Mouse (Mus musculus): Measurements from ENCODE around the gene Ubtd2. TPM values are rescaled to one million over a fixed set of nuclear protein-coding genes. Genes with fewer than 3 reads are reported as not detected.

Ubtd2 gene
- polyA plus RNA-seq, 1 experiment from 2014 or later = 28.8 TPM

DNA sequence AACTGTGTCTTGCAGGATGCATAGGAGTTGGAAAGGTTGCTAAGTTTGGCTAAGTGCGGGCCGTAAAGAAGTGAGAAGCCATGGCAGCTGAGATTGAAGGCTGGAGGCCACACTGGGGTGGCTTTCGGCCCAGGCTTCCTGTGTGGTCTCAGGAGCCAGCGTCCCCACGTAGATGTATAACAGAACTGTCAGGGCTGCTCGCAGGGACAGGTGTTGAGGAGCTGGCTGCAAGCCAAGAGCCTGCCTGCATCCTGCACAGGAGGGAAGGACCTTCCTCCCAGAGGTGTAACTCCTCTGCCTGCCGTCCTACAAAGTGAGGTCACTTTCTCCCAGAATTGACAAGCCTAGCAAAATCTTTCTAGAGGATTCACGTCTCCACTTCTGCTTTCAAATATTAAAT lies 103.5 kb downstream of the Ubtd2 start:
- DNase-seq (ENCODE audit: low spot score) (no peak), ATAC-seq (replicated peaks; ENCODE audit: low FRiP score, low read depth) (no peak)
- no peaks in the 10 kb centered on the region for H3K27me3 ChIP-seq (ENCODE audit: insufficient read depth, low read length)
- H3K27ac ChIP-seq = no peak overlapping the region
- no peaks in the 10 kb centered on the region for H3K9me3 ChIP-seq (replicated peaks; ENCODE audit: low read length)
- no peak for TF ChIP-seq CTCF (IDR thresholded peaks at IDR 0.05; ENCODE audit: low read depth)
- H3K9ac ChIP-seq (ENCODE audit: low read depth, low read length) = no peak overlapping the region
- peaks cover 9% of the 10 kb centered on the region for H3K4me1 ChIP-seq (replicated peaks; ENCODE audit: insufficient read depth, low read length)
- no peak overlapping the region for H3K4me2 ChIP-seq (ENCODE audit: low read length)
- H3K4me3 ChIP-seq (replicated peaks; ENCODE audit: low read depth, low read length) = no peak overlapping the region
- H3K36me3 ChIP-seq (ENCODE audit: insufficient read depth, low read length) = no peaks in the 10 kb centered on the region
- 27% methylated on average over 8 of the region's 8 CpGs for WGBS

DNA sequence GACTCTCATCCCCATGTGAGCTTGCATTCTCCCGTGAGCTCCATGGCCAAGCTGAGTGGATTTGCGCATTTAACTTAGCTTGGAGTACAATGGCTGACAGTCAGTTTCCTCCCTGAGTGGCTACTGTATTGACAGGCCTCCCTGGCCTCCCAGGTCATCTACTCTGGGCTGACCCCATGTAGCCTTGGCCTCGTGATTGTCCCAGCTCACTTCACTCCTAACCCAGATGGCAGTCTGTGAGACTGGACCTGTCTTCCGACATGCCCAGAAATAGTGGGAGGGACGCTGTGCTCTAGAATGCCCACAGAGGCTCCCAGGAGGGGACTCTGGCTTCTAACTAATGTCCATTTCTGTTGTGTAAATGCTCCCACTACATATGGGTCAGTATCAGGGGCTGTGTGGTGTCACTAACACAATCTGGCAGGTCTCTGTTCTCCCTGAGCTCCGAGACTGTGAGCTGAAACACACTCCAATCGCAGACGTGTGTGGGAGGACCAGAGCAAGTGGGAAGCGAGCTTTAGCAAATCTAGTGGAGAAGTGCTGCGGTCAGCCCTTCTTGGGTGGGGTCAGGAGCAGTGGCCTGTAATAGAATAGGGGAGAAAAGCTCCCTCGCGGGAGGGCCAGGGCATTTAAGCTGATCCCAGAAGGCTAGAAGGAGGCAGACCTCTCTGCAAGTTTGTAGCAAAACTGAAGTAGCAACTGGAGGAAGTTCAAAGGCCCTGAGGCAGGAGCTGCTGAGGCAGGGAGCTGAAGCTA lies 105.0 kb downstream of the Ubtd2 start:
- no peak overlapping the region for H3K27ac ChIP-seq
- no peak overlapping the region for H3K9ac ChIP-seq (ENCODE audit: low read depth, low read length)
- ATAC-seq (replicated peaks; ENCODE audit: low FRiP score, low read depth) (no peak), DNase-seq (ENCODE audit: low spot score) (no peak)
- no peaks in the 10 kb centered on the region for H3K27me3 ChIP-seq (ENCODE audit: insufficient read depth, low read length)
- no peak overlapping the region for H3K4me3 ChIP-seq (replicated peaks; ENCODE audit: low read depth, low read length)
- 62% methylated on average over 12 of the region's 12 CpGs for WGBS
- no peaks in the 10 kb centered on the region for H3K9me3 ChIP-seq (replicated peaks; ENCODE audit: low read length)
- no peak for TF ChIP-seq CTCF (IDR thresholded peaks at IDR 0.05; ENCODE audit: low read depth)
- peaks cover 6% of the 10 kb centered on the region; the same call in 1 of the 2 replicates for H3K4me1 ChIP-seq (replicated peaks; ENCODE audit: insufficient read depth, low read length)
- H3K36me3 ChIP-seq (ENCODE audit: insufficient read depth, low read length) = no peaks in the 10 kb centered on the region
- H3K4me2 ChIP-seq (ENCODE audit: low read length) = no peak overlapping the region

DNA sequence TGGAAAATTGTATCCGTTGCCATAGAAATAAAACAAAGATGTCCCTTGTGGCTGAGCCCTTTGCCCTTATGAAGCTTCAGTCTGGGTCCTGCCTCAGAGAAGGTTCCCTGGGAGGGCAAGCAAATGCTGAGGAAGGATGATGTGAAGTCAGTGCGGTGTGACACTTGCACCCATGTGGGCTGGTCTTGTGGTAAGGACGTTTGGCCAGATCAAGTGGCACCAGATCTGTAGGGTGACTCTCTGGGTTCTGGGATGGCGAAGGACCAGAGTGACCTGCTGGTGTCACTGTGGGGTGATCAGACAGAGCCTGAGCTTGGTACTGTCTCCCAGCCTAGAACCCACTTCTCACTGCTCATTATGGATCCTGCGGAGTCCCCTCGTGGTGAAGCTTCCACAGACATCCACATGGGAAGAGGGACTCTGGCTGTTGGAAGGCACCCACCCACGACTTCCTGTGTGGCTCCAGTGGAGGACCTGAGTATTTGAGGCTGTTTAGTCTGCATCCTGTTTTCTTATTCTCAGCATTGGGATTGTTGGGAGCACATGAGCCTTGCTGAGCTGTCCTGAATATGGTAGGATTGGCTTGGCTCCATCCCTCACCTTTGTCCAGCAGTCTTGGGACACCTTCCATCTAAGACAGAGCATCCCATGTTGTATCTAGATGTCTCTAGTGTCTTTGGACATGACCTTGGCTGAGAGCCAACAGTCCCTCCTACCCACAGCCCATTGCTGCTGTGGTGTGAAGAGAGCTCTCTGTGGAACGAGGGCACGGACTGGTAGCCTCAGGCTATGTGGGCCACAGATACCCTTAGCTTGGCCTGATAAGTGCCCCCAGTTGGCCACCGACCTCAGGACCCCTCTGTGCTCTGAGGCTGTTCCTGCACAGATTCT lies 106.5 kb downstream of the Ubtd2 start:
- Histone ChIP-seq H3K36me3 (ENCODE audit: insufficient read depth, low read length) (no peaks in the 10 kb centered on the region), H3K4me2 (ENCODE audit: low read length) (no peak overlapping the region), H3K27ac (0 out of 2 replicates have a peak overlapping the region, but pooled peaks have one; percentile 6), H3K4me1 (replicated peaks; ENCODE audit: insufficient read depth, low read length) (peaks cover 6% of the 10 kb centered on the region; the same call in 1 of the 2 replicates), H3K27me3 (ENCODE audit: insufficient read depth, low read length) (no peaks in the 10 kb centered on the region), H3K9me3 (replicated peaks; ENCODE audit: low read length) (no peaks in the 10 kb centered on the region), H3K4me3 (replicated peaks; ENCODE audit: low read depth, low read length) (no peak overlapping the region), H3K9ac (ENCODE audit: low read depth, low read length) (no peak overlapping the region)
- ATAC-seq (replicated peaks; ENCODE audit: low FRiP score, low read depth) (no peak; the same call in 1 of the 2 replicates), DNase-seq (ENCODE audit: low spot score) (no peak)
- WGBS = 78% methylated on average over 10 of the region's 10 CpGs
- peak; percentile 14; the same call in 1 of the 2 replicates for TF ChIP-seq CTCF (IDR thresholded peaks at IDR 0.05; ENCODE audit: low read depth)

DNA sequence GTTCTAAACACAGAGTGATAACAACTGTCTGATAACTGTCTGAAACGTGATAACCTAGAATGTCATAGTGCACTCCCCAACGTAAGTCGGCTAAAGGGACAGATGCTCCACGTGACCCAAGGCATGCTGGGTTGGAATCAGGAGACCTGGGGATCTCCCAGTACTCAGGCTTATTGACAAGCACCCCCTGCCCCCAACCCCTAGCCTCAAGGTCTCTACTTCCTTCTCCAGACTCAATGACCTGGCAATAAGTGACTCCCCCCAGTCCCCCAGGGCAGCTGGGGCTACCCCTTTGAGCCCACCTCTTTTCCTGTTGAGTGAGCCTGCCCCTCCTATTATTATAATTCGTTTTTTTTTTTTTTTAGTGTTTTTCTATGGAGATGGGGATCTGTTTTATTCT lies 107.5 kb downstream of the Ubtd2 start:
- no peak for TF ChIP-seq CTCF (IDR thresholded peaks at IDR 0.05; ENCODE audit: low read depth)
- no peak overlapping the region for H3K9ac ChIP-seq (ENCODE audit: low read depth, low read length)
- no peaks in the 10 kb centered on the region for H3K36me3 ChIP-seq (ENCODE audit: insufficient read depth, low read length)
- H3K27me3 ChIP-seq (ENCODE audit: insufficient read depth, low read length) = no peaks in the 10 kb centered on the region
- DNase-seq (ENCODE audit: low spot score) (no peak), ATAC-seq (replicated peaks; ENCODE audit: low FRiP score, low read depth) (no peak)
- no peak overlapping the region for H3K4me2 ChIP-seq (ENCODE audit: low read length)
- no peaks in the 10 kb centered on the region for H3K9me3 ChIP-seq (replicated peaks; ENCODE audit: low read length)
- WGBS = 61% methylated on average over 5 of the region's 5 CpGs
- peaks cover 6% of the 10 kb centered on the region; the same call in 1 of the 2 replicates for H3K4me1 ChIP-seq (replicated peaks; ENCODE audit: insufficient read depth, low read length)
- H3K27ac ChIP-seq = no peak overlapping the region
- H3K4me3 ChIP-seq (replicated peaks; ENCODE audit: low read depth, low read length) = no peak overlapping the region

DNA sequence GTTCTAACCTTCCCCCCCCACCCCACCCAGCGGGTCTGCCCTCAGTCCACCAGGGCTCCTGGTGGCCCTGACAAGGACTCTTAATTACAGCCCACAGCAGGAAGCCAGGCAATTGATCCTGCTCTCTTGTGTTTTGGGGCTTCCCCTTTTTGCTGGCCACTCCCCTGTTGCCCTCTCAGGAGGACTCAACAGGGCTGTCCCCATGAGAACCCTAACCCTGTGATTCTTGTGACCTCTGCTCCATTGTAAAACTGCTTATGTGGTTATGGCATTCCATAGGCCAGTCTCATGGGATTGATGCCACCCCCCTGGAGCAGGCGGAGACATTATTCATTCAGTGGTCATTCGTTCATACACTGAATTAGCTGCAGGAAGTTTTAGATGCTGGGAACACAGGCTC lies 108.5 kb downstream of the Ubtd2 start:
- Histone ChIP-seq H3K4me3 (replicated peaks; ENCODE audit: low read depth, low read length) (no peak overlapping the region), H3K27ac (no peak overlapping the region), H3K4me2 (ENCODE audit: low read length) (no peak overlapping the region), H3K27me3 (ENCODE audit: insufficient read depth, low read length) (no peaks in the 10 kb centered on the region), H3K9me3 (replicated peaks; ENCODE audit: low read length) (no peaks in the 10 kb centered on the region), H3K4me1 (replicated peaks; ENCODE audit: insufficient read depth, low read length) (peaks cover 6% of the 10 kb centered on the region; the same call in 1 of the 2 replicates), H3K9ac (ENCODE audit: low read depth, low read length) (no peak overlapping the region), H3K36me3 (ENCODE audit: insufficient read depth, low read length) (no peaks in the 10 kb centered on the region)
- no peak for TF ChIP-seq CTCF (IDR thresholded peaks at IDR 0.05; ENCODE audit: low read depth)
- DNase-seq (ENCODE audit: low spot score) (no peak), ATAC-seq (replicated peaks; ENCODE audit: low FRiP score, low read depth) (no peak)
- WGBS = 54% methylated on average over 3 of the region's 3 CpGs

DNA sequence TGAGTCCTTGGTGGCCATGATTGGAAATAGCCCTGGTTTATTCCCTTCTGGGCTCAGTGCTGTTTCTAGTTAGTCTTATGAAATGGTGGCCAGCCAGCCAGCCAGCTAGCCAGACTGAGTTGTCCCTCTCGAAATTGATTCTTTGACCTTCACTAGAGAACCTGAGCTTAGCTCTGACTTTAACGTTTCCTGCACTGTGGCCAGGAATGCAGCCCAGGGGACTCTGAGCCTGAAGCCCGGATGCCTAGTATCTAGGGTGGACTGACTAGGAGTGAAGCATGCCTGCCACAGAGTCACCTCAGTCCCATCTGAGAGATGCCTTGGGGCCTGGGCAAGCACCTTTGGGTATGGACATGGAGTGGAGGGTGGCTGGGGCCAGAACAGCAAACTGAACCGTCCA lies 109.5 kb downstream of the Ubtd2 start:
- Histone ChIP-seq H3K4me1 (replicated peaks; ENCODE audit: insufficient read depth, low read length) (peaks cover 6% of the 10 kb centered on the region; the same call in 1 of the 2 replicates), H3K4me3 (replicated peaks; ENCODE audit: low read depth, low read length) (no peak overlapping the region), H3K9me3 (replicated peaks; ENCODE audit: low read length) (no peaks in the 10 kb centered on the region), H3K36me3 (ENCODE audit: insufficient read depth, low read length) (no peaks in the 10 kb centered on the region), H3K9ac (ENCODE audit: low read depth, low read length) (no peak overlapping the region), H3K27me3 (ENCODE audit: insufficient read depth, low read length) (no peaks in the 10 kb centered on the region), H3K4me2 (ENCODE audit: low read length) (no peak overlapping the region), H3K27ac (no peak overlapping the region)
- ATAC-seq (replicated peaks; ENCODE audit: low FRiP score, low read depth) (no peak), DNase-seq (ENCODE audit: low spot score) (no peak)
- TF ChIP-seq CTCF (IDR thresholded peaks at IDR 0.05; ENCODE audit: low read depth) = no peak
- WGBS = 39% methylated on average over 4 of the region's 4 CpGs
